Mouse (Mus musculus) adrenal gland, postnatal 25 days (tissue): ENCODE measurements at regions not wholly inside any gene's neighbourhood (a gene's known extent, or its start where the extent isn't known, plus 50 kb on each side); places are given as distances from the start of the nearest gene placed in this dataset.
A peak's percentile ranks its signal among the peaks of the same experiment; 100 is the strongest.

ENCODE experiments used
- DNase-seq: peaks from one replicate; pipeline ENCODE4 v3.0.0; 2021; ENCODE audit warnings: mixed read lengths

DNA sequence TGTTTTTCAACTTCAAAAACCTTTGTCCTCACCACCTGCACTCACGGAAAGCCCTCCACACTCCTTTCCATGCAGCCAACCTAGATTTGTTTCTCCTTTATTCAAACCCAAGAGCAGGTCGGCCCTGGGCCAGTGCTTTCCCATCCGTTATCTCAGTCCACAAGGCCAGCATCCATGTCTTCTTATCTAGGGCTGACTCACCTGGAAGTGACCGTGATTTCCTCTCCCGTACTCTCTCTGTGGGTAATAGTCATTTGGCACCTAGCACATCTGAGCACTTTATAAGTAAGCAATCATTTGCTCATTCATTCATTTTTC, 106.2 kb downstream of the Rassf10 start:
- peak; percentile 10 for DNase-seq

DNA sequence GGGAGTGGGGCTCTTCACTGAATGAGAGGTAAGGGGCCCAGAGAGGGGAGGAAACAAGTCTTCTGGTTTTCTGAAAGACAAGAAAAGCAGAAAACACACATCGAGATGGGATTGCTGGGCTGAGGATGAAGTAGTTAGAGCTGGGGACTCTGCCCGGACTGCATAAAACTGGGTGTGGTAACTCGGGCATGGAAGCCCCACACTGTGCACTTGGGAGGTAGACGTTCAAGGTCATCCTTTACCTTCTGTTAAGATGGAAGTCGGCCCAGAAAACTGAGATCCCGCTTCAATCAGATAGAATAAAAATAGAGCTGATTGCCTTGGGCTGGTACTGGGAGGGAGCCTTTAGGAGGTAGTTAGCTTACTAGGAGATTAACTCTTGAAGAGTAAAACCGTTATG, 107.2 kb downstream of the Rassf10 start:
- DNase-seq, result no peak

DNA sequence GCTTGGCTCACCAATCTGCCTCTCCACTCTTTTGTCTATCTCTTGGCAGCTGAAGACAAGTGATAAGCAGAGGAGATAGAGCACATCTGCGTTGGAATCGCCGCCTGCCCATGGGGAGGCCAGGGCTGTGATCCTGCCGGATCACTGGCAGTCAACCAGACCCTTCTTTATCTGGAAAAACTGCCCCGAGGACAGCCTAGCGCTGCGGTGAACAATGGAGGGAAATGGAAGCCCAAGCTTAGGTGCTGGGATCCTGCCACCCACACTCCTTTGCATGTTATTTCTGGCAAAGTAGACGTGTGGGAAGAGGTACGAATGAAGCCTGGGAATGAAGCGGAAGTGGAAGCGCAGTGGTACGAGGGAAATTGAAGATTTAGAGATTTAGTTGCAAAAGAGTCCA, 112.8 kb downstream of the Rassf10 start:
- peak; percentile 6 for DNase-seq

DNA sequence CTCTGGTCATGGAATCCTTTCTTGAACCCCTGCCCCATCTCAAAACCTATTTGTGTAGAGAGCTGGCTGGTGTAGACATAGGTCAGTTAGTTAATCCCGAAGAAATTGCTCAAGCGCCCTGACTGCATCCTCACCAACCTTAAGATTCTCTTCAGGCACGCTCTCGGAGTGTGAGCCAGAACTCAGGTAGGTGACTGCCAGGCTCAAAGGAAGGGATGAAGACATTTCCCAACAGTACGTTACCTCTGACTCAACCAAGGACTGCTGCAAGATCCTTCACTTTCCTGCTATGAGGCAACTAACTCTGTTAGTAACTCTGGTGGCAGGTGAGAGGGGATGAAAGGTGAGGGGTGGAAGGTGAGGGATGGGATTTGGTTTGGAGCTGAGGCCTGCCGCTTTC, 114.5 kb downstream of the Rassf10 start:
- DNase-seq, result no peak

DNA sequence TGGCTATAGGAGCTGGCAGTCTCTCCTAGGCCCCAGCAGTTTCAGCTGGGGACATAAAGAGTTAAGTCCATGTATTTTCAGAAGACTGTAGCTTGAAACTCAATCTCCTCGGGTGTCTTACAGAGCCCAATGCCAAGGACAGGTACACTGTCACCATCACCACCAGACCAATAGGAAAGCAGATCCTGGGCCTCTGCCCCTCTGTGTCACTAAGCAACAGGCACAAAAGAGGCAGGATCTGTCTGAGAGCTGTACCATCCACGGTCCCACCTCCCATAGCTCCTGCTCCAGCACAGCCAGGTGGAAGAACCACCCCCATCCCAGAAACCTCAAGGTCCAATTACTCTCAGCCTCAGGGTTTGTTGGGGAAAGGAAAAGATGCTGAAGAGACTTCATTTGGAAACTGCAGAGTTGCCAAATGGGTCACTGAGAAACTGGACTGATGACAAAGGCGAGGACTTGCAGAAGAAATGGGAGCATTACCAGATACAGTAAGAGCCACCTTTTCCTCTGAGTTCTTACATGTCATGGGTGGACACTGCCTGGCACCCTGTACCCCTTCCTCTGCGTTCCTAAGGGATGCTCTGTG, 115.7 kb downstream of the Rassf10 start:
- DNase-seq, result no peak

DNA sequence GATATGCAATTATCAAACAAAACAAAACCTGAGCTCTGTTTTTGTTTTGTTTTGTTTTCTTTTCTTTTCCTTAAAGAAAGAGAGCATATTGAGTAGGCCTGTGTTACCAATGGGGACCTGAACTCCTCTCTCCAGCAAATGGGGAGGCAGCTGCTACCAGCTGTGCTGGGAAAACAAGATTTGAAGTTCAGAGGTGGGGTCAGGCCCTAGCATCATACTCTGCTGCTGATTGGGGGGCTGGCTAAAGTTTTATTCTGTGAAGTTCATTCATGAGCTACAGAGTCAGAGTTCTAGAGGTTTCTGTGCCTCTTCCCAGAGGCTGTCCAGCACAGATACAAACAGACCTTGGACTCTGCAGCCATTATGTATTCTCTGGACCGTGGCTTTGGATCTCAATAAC, 117.7 kb downstream of the Rassf10 start:
- no peak for DNase-seq

DNA sequence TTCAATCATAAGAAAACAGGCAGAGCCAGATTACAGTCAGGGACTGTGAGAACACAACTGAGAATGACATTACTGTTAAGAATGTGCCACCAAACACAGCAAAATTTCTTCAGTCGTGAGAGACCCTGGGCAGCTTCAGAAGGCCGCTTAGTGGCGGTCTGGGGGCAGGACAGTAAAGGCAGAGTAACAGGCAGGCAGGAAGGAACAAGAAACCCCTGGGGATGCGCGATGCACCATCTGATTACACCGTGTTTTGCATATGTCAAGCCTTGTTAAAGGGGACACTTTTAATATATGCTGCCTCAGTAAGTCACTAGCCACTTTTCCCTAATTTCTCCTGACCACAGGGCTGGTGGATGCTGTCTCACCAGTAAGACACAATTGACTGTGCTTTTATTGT, 120.0 kb downstream of the Rassf10 start:
- DNase-seq, result no peak

DNA sequence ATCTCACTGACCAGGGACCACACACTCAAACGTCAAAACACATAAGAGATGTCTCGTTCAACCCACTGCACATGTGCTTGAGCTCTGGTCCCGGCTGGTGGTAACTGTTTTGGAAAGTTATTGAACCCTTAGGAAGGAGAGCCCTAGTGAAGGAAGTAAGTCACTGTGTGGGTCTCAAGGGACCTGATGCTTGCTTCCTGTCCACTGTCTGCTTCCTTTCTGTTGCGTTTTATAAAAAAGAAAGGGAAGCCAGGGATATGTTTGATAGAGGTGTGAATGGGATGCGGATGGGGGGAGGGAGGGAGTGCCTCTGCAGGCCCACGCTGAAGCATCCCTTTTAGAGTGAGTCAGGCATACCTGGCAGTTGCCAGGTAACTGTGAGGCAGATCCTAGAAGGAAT, 121.6 kb downstream of the Rassf10 start:
- no peak for DNase-seq

DNA sequence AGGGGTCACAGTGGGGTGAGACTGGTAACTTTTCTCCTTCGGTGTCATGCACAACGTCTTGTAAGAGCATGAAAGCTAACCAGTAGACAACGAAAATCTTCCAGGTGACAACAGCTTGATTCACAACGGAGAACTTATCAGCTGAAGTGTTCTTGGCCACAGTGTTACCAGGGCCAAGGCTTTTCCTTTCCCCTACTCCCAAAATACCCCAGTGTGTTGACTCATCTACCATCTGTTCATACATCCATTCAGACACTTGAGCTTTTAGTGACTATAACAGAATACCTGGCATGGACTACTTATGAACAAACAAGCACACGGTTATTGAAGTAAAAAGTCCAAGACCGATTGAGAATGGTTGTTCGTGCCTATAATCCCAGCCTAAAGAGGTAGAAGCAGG, 122.5 kb downstream of the Rassf10 start:
- DNase-seq, result no peak

DNA sequence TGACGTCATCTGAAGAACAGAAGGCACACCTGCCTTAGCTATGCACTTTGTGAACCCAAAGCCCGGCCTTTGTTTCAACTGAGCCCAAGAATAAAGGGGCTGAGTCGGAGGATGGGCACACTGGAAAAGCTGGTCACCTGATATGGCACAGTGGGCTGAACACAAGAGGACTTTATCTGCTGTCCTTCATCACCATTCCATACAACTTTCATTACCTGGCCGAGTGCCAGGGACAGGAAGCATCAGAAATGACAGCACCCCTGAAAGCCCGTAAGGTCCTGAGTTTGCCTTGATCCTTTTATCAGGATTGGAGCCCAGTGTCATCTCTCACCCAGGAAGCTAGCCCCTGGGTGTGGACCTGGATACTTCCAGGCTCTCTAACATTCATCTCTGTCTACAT, 126.1 kb upstream of the Arntl start:
- DNase-seq, result no peak

DNA sequence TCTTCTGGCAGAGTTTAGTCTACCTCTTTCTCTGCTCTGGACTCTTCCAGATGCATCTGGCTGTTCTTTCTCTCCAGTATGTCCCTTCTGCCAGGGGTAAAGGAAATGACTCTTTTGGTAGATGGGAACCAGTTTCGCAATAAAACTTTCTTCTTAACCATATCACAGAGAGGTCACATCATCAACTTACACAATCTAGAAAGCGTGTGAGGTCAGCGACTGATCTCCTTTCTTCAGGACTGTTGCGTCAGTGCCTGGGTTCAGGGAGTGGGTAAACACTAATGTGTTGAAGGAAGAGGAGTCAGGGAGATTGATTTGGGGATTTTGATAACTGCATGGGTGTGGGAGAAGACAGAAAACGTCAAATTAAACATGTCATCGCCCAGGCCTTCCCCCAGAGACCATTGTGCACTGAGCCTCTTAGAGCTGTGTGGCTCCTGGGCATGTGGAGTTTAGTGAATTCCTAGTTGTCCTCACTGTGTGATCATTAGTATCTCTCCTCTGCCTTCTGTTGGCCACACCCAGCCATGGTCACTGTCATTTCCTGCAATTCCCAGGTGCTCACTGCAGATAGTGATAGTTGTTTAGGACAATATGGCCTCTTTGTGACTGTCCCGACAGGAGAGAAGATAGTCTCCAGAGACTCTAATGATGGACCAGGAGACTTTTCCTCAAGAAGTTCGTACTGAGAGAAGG, 122.2 kb upstream of the Arntl start:
- no peak for DNase-seq

DNA sequence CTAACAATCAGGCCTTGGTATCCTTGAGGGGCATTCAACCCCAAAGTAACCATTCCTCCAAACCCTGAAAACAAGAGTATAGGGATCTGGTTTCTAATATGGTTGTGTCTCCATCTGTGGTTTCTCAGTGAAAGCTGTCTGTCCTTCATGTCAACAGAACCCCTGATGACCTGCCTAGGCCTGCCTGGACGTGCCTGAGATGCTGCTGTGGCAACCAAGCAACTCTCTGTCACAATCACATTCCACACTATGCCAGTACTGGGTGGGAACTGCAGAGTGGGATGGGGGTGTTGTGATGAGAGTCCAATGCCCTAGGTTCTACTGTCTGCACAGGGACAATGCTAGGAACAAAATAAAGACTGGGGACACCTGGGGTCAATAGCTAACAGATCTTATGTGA, 121.1 kb upstream of the Arntl start:
- DNase-seq, result no peak

DNA sequence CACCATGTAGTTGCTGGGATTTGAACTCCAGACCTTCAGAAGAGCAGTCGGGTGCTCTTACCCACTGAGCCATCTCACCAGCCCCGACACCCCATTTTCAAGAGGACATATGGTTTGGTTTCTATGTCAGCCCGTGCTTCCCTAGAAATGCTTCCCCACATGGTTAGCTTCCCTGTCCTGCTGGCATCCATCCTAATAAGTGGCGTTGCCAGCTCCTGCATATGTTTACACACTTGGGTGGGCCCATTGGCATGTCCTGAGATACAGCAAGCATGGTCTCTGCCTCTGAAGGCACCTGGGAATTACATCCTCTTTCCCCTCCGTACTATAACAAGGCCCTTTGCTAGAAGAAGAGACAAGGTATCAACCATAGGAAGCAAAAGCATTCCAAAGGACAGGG, 119.6 kb upstream of the Arntl start:
- DNase-seq, result no peak

DNA sequence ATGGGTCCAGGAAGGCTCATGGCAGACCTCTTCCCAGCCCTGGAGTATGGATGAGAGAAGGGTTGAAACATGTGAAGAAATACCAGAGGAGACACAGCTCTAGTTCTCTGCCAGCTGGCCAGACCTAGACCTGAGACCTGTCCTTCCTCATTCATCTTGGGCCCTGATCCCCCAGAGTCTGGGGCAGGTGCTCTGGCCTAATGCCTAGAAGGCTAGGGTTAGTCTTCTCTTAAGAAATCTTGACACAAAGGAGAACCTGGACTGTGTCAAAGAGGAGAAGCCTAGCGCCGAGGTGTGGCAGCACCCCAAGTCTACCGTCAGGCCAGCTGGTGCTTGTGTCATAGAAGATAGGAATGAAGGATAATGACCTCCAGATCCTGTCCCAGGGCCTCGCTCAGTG, 118.2 kb upstream of the Arntl start:
- DNase-seq, result no peak

DNA sequence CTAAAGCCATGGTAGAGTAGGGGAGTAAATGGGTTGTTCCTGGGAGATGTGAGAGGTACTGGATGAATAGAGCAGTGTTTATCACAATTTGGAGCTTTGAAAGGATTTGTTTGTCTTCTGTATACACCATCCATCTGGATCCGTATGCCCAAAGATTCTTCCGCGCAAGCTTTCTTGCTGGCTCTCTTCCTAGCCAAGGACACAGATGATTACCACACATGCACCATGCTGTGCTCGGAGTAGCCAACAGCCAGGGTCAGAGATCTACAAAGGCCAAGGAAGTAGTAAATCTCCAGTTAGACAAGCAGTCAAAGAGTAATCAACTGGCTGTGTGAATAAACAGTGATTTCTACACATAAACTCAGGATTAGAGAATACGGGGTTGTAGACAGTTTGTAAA, 113.3 kb upstream of the Arntl start:
- peak; percentile 27 for DNase-seq

DNA sequence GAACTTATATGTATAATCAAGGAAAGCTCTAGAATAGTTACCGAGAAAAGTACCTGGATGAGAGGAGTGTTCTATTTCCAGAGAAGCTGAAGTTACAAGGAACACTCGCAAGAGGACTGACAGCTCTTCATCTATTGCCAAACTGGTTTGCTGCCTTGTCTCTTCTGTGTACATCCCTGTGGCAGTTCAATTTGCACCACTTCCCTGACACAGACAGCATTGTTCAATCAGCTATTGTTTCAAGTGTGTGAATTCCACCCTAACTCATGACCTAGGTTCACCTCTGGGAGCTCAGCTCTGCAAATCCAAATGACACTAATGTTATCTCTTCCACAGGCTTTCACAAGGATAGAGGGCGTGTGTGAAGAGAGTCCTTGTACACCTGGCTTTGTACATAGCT, 112.2 kb upstream of the Arntl start:
- no peak for DNase-seq

DNA sequence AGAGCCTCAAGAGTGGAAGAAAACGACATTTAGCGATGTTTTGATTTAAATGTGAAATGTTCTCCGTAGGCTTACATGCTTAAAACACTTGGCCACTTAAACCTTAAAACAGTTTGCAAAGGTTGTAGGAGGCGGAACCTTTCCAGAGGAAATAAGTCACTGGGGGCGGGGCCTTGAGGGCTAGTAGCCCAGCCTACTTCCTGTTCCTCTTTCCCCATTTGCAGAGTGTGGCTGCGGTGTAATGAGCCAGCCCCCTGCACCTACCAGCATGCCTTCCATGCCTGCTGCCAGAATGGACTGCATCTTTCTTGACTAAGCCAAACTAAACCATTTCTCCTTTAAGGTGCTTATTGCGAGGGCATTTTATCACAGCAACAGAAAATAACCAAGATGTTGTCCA, 103.0 kb upstream of the Arntl start:
- no peak for DNase-seq

DNA sequence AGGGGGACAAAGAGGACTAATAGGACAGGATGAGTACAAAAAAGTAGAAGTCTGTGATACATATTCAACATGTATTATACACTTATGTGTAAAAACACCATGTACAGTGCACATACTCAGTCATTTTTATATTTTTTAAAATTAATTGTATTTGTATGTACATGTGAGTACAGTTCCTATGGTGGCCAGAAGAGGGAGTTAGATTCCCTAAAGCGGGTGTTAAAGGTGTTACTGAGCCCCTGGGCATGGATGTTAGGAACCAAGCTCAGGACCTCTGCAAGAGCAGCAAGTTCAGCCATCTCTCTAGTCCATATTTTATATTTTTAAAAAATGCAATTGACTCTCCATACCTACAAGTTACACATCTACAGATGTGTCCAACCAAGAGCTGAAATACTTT, 101.9 kb upstream of the Arntl start:
- no peak for DNase-seq

DNA sequence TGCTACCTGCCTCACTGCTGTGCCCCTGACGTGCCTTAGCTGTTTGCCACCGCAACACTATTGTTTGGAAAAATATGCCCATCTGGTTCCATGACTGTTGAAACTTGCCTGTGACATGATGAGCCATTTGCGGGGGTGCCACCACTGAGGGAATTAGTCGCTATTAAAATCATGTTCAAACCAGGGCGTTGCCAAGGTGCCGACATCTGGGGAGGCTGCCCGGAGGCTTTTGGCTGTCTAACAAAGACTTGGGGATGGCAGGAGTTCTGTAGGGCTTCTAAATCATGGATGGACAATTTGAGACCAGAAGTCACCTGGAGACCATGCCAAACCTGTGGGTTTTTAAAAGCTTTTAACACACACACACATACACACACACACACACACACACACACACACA, 100.5 kb upstream of the Arntl start:
- DNase-seq, result no peak

DNA sequence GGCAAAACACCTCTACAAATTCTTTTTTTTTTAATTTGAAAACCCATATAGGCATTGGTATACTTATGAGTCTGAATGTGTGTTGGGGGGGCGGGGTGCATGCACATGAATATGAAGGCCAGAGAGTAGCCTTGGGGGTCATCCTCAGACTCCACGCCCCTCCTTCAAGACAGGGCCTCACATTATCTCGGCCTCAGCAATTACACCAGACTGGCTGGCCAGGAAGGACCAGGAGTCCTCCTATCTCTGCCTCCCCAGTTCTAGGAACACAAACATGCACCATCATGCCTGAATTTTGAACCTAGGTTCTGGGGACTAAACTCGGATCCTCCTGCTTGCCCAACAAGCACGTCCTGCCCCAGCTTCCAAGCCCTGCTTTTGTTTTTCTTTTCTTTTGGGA, 99.3 kb upstream of the Arntl start:
- no peak for DNase-seq

DNA sequence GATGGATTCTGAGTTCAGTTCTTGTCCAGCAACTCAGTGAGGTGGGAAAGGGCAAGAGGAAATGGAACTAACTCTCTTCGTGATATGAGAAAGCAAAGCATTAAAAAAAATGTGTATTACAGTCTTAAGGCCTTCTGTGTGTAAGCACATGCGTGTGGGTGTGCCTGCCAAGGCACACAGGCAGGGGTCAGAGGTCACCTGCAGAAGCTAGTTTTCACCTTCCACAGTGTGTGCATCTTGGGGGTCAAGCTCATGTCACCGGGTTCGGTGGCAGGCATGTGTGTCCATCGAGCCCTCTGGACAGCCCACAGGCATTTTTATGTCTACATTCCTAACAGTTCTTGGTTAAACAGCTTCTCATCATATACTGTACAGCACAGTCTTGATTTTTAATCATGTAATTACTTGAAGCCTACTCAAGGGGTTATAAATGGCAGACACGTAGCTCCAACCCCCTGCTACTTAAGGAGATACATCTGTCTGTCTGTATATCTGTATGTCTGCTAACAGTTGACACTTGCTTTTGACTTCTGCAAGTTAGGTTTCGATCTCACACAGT, 98.7 kb upstream of the Arntl start:
- DNase-seq, result no peak

DNA sequence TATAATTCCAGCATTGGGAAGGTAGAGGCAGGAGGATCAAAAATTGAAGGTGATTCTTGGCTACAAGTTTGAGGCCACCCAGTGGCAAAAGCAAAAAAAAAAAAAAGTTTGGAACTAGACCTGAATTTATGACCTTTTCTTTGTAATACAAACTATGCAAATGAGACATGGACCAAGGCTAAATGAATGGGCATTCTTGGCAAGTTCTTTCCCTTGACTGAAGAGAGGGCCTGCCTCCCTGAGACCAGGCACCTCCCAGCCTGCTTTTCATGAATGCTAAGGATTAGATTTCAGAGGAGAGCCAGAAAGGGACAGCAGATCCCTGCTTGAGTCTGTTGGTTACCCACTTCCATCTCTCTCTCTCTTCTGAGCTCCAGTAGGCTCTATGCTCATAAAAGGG, 97.8 kb upstream of the Arntl start:
- DNase-seq, result no peak

DNA sequence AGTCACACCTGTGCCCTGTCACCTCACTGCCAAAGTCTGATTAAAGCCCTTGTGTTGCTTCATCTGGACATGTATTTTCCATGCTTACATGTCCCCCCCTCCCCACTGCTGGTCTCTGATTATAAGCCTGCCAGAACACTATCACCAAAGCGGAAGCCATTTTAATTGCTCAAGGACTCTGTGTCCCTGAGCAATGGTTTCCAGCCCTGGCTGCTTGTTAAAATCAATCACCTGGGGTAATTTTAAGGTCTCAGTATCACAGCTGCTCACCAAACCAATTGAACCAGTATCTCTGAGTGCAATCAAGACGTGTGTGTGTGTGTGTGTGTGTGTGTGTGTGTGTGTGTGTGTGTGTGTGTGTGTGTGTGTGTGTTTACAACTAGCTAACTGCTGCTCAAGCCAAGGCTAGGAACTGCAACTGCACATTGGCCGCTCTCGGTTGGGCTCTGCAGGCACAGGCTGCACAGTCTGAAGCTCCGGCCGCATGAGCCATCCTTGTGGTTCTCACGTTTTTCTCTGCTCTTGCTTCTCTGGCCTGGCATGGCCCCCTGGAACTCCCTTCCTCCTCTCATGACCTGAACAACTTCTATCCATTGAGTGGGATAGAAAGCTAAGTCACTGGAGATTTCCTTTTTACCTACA, 96.3 kb upstream of the Arntl start:
- DNase-seq, result peak; percentile 12

DNA sequence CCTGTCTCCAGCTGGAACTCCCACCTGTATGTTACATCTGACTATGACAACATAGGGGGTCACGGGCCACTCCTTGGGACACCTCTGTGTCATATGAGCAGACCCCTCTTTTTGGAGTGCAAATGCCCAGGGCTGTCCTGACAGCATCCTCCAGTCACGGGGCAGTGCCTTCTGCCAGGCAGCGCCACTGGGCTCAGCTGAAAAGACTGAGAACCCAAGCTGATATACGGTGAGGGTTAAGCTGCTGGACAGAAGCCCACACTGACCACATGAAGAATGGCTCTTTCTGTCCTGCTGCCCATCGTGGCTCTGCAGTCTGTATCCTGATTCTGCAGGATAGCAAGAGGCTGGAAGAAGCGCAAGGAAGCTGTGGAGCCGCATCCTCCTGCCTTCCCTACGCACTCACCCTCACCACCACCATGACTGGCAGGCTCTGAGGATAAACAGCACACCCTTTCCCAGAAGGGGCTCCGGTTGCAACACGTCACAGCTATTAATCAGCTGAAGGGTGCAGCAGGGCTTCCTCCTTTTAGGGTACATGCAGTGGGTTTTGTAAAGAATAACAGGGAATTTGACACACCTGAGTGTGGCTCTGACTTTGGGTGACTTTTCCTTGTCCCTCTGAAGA, 93.9 kb upstream of the Arntl start:
- peak; percentile 26 for DNase-seq
